Mouse (Mus musculus) spleen, postnatal 4 days (tissue): ENCODE measurements around the gene Pip5kl1.

Source experiments
- DNase-seq, 2 experiments: peaks; one replicate each; pipeline ENCODE4 v3.0.0; 2022; ENCODE audit warnings: low spot score in 2 of 2

Gene Pip5kl1

DNA sequence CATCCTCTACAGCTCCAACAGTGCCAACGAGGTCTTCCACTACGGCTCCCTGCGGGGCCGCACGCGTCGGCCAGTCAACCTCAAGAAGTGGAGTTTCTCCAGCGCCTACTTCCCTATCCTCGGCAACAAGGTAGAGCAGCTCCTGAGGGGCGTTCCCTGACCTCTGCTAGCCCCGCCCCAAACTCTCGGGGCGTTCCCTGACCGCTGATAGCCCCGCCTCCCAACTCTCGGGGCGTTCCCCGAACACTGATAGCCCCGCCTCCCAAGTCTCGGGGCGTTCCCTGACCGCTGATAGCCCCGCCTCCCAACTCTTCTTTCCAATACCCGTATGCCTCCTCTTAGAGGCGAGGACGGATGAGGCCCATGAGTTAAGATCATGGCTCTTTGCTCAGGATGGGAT, 37.7 kb downstream of the Pip5kl1 start:
- no peak for DNase-seq

DNA sequence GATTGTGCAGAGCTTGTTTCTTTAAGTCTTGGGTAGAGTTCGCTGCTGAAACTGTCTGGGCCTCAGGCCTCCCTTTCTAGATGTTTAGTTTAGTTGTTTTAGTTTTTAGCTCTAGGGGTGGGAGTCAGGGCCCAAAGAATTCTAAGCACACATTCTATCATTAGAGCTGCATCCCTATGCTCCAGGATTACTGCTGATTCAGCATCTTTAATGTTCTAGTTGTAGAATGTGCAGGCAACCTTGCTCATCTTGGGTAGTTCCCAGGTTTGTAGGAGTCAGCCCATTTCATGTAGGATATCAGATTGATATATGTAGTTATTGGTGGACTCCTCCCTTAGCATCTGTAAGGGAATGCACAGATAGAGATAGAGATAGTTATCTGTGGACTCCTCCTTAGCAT, 42.5 kb downstream of the Pip5kl1 start:
- DNase-seq, result no peak

DNA sequence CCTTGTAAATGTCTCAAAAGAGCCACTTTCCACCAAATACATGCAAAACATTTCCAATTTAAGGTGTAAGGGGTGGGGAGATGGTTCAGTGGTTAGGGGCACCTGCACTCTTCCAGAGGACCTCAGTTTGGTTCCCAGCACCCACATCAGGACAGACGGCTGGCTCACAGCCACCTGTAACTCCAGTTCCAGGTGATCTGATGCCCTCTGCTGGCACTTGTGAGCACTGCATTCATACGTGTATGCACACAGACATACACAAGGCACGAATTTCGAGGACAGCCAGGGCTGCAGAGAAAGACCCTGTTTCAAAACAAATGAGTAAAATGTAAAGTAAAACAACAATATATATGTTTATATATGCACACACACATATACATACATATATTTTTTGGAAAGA, 43.0 kb downstream of the Pip5kl1 start:
- DNase-seq, result no peak

DNA sequence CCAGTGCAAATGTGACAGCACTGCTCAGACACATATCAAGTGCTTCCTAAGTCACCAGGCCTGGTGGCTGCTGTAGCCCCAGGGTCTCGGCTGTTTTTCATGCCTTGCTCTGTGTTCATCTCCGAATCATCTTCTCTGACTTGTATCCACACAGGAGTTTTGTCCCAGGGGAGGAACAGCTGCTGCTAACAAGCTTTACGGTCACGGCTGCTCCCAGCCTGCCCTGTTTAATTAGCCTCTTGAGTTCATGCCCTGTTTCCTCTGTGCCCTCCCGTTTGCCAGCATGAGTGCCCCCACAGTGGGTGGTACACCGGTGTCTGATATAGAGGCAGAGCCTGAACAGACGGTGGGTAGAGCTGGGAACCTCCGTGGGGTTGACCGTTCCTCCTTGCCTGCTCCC, 43.5 kb downstream of the Pip5kl1 start:
- DNase-seq, result no peak

DNA sequence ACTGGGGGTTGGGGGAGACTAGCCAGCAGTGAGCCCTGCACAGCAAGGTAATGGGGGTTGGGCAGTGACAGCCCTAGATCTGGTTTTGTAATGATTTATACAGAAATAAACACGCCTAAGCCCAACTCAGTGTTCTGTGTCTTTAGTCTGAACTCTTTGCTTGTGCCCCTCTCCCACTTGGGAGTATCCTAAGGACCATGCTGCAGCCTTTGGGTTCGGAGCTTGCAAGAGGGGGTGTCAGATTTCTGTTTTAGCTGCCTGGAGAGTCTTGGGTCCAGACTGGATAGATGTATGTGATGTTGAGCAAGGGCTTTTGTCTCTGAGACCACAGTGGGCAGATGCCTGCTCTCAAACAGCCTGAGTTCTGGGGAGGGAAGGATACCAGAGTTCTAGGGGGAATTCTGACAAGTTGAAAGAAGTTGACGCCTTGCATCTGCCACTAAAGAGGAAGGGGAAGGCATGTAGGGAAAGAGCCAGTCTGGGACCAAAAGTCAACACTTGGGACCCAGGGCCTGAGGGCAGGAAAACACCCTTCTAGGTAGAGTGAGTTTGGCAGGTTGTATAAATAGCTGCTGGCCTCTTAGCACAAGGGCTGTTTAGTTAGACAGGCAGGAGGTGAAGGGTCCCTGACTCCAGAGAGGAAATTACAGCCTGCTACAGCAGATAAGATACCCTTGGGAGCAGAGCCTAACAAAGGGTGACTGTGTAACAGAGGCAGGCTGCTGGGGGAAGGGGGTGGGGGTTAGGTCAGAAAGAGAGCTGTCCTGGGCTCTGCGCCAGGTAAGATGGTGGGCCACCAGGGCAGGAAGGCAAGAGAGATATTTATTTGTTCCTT, 46.3 kb downstream of the Pip5kl1 start:
- no peak for DNase-seq

DNA sequence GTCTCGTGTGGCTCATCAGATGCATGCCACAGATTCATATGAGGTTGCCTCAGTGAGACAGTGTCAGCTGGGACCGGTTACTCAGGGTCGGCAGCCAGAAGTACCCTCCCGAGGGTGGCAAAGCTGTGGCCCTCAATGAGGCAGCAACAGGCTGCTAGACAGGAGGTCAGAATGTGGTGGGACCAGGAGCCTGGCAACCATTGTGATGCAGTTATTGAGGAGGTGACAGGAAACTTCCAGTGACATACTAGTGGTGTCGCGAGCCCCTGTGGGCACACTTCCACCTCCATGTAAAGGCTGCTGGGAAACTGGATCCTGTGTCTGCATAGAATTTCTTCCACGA, 46.9 kb downstream of the Pip5kl1 start, which contains the start of gene Ak1:
TSS of gene Ak1 (plus strand) at position 242 of the 343 bp plus-strand sequence.
- DNase-seq, result no peak

DNA sequence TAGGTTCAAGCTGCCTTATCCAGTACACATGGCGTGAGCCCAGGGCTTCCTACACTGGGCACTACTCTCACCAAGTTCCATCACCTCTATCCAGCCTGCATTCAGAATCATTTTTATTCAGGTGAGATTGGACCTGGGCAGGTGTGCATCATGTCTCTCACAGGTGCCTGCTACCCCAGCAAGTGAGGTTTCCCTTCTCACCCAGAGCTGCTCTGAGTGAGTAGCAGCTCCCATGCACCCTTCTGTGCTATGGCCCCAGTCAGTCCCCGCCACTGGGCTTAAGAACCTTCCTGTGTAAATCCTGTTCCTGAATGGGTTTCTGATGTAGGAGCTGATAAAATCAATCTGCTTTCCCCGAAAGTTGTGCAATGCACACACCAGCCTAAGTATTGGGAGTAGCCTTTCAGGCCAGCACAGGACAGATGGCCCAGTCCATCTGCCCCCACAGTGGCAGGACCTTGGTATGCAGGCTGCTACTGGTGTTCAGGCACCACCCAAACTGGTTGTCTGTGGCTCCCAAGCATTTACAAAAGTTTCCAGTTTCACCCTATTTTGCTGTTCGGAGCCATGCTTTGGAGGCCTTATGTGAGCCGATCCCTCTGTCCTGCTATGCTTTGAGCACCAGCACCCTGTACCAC, 49.6 kb downstream of the Pip5kl1 start:
- DNase-seq, result no peak

DNA sequence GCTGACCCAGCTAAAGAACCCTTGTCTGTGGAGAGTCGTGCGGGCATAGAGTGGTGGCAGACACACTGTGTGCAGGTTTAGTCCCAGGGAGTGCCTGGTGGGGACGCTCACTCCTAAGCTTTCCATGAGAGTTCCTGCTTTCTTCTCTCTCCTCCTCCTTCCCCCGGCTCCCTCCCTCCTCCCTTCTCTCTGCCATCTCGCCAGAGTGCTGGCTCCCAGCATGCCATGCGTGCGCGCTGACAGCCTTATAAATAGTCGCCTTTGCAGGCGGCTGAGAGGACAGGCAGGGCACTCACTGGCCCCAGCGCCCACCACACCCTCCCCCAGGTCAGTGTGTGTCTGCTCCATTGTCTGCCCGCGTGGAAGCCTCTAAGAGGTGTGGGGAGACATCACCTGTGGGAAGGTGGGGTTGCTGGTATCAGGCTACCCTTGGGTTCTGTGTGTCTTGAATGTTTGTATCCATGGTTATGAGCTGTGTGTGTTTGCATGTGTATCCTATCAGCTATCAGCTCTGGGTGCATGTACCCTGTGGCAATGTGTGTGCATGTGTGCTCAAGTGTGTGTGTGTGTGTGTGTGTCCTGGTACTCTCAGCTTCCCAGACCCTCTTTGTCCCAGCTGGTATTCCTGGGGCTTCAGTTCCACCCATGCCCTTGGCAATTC, 50.7 kb downstream of the Pip5kl1 start:
- no peak for DNase-seq

DNA sequence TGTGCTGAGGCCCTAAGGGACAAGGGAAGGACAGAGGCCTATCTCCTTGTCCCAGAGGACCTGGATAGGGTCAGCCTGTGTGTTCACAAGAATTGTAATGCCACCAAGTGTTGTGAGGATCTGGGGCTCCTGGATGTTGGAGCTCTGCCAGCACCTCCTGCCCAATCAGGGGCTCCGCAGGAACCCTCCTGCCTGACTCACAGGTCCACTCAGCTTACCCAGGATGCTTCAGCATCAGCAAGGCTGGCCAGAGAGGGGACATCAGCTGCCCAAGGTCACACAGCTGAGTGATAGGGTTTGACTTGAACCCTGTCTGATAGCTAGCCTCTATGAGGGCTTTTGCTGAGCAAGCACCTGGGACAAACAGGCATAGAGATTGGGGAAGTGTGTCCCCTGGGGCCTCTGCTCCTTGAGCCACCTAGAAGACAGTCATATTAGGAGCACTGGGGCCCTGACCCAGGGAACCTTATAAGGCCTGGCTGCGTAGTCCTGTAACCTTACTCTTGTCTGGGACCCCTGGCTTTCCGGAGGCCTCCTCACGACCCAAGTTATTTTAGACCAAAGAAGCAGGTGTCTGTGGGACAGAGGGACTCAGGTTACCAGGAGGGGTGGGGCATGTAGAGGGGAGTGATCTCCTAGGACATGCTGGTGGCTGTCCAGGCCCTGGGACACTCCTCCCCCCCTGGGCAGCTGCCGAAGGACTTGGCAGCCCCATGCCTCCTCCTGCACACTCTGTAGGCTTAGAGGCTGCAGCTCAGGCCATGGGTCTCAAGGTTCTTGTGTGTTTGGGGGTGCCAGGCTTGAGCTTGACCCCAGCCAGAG, 51.5 kb downstream of the Pip5kl1 start:
- no peak for DNase-seq

DNA sequence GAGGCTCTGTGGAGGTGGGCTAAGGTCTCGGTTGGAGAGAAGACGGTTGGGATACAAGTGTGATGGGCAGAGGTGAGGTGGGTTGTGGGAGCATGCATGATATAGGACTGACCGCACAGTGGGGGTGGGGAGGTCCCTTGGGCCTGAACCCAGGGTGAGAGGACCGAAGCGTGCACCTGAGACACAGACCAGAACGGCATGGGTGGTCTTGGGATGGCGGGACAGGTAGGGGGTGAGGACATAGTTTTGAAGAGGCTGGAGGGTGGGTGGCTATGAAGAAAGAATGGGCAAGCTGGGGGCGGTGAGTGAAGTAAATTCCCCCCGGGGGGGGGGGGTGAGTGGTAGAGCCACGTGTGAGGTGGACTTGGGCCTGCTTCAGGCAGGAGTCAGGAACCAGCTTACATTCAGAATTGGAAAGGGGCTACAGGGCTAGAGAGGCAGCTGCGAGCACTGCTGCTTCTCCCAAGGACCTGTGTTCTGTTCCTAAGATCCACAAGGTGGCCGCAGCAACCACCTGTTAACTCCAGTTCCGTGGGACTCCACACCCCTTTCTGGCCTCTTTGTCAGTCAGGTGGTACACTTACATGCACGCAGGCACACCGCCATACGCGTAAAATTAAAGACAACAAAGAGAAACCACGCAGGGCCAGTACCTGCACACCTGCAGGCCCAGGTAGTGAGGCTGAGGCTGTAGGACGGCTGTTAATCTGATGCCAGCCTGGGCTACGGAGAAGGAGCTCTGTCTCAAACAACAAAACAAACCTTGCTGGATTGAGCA, 52.9 kb downstream of the Pip5kl1 start:
- no peak for DNase-seq

DNA sequence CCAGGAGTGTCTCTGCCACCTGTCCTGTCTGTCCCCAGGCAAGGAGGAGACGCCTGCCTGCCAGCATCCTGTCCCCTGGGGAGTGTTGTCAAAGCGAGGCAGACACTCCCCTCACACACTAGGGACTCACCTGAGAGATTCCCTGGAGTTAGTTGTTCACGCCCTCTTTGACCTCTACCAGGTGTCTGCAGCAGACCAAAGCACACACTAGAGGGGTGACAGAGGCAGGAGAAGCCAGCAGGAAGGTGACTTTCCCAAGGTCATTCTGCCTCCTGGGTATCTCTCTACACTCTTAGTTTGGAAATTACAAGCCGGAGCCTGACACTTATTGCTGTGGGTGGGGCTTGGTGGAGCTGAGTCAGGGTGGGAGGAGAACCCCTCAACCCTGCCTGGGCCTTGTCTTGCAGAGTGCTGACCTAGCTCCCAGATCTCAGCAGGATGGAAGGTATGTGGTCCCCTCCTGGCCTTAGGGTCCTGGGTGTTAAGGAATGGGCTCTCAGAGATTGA, 53.5 kb downstream of the Pip5kl1 start:
- DNase-seq, result no peak

DNA sequence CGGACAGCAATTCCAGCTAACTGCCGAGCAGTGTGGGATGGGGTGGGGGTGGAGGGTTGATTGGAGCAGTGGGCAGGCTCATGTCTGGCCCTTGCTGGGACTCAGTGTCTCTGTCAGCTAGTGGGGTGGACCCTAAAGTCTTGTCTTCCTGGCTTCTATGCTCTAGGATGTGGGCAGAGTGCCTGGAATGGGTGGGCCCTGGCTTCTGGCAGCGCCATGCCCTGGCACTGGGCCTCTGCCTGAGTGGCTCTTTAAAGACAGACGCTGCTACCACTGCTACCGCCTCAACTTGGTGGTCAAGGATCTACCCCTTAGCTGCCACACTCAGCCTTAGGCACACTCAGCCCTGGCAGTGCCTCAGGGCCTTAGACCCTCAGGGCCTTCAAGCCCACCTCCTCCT, 54.1 kb downstream of the Pip5kl1 start:
- DNase-seq, result no peak

DNA sequence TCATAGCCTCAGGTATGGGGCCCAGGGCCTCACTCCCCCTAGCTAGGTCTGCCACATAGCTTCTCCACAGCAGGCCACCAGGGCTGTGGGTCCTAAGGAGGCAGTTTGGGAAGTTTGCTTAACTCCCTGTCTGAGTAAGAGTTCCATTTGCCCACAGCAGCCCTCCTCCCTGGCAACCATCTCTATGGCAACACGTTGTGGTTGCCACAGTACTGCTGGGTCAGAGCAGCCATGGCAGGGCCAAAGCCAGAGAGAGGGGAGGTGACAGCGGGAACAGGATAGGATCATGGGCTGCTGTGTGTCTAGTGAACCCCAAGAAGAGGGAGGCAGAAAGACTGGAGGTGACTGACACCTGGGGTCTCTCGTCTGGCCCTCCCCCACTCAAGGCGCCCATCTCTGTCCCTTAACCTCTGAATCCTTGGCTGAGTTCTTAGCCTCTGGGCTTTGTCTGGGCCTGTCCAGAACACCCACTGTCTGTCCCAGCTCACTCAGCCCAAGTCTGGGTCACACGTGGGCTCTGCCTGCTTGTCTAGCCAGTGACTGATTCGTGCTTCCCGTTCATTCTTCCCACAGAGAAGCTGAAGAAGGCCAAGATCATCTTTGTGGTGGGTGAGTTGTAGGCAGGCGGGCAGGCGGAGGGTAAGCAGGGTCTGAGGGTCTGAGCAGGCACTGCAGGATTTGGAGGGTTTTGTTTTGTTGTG, 54.8 kb downstream of the Pip5kl1 start:
- no peak for DNase-seq

DNA sequence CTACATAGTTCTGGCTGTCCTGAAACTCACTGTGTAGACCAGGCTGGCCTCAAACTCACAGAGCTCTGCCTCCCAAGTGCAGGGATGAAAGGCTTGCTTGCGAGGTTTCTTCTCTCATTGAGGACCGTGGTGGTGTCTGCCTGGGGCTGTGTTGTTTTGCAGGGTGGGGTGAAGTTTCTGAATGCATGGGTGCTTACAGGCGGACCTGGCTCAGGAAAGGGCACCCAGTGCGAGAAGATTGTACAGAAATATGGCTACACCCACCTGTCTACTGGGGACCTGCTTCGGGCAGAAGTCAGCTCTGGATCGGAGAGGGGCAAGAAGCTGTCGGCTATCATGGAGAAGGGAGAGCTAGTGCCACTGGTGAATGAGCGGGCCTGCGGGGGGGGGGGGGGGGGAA, 55.4 kb downstream of the Pip5kl1 start:
- DNase-seq, result no peak

DNA sequence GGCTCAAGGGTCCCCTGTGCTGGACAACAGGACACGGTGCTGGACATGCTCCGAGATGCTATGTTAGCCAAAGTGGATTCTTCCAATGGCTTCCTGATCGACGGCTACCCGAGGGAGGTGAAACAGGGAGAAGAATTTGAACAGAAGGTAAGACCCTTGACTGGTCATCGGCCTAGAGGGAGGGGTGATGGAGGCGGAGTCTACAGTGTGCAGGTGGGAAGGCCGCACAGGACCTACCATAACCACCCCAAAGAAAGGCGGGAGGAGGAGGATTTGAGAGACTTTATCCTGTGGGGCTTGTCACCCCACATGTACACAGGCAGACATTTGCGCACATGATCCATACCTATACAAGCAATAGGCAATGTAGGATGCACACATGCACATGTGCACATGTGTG, 56.4 kb downstream of the Pip5kl1 start:
- no peak for DNase-seq

DNA sequence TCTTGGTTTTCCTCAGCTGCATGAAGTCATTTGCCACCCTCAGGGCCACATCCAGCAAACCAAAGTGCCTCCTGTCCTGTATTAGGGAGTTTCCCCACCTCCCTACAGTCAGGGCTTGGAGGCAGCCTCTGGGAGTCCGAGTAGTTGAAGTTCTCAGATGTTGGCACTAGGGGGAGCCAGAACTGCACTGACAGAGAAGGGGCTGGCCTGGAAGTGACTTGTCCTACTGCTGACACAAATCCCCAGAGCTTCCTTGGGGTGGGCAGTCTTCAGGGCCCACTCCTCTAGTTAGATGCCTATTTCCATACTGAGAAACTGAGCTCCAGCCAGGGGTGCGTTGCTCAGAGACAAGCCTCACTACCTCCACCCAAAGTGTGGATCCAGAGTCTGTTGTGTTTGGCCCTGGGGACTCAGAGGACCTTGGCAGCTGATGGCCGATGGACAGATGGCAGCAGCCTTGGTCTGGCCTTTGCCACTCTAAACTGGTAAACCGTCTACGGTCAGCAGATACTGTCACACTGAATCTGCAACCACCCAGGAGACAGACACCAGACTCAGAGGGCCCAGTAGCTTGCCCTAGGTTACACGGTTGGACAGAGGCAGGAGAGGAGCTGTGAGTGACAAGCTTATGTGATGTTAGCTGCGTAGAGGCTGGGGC, 57.3 kb downstream of the Pip5kl1 start:
- DNase-seq, result peak; percentile 81 to 91
